Mouse (Mus musculus): ENCODE measurements around the gene Pisd. TPM values are rescaled to one million over a fixed set of nuclear protein-coding genes. Genes with fewer than 3 reads are reported as not detected.
"Not testable (repeated sequence)": the region's sequence is repeated elsewhere in the genome, so short reads cannot be mapped to it uniquely, and the experiment has no call there.

The Pisd gene
- polyA plus RNA-seq, 1 experiment from 2014 or later: 58.8 TPM

- DNase-seq (ENCODE audit: low read depth, low spot score) (no peak), ATAC-seq (no peak)
- in situ Hi-C loops (cut with MboI; ENCODE audit: low pct_unique_long_range_greater_than_20kb): no loop called here
- ChIA-PET POLR2A (no interaction called here), CTCF (no interaction called here)
- H3K27me3 ChIP-seq: no peaks in the 10 kb centered on the region
- no peak for TF ChIP-seq CTCF (IDR thresholded peaks at IDR 0.05)
Measured at GRCm38 (mm10) chr5:32772361-32772760, 13.1 kb downstream of the Pisd start.

DNA sequence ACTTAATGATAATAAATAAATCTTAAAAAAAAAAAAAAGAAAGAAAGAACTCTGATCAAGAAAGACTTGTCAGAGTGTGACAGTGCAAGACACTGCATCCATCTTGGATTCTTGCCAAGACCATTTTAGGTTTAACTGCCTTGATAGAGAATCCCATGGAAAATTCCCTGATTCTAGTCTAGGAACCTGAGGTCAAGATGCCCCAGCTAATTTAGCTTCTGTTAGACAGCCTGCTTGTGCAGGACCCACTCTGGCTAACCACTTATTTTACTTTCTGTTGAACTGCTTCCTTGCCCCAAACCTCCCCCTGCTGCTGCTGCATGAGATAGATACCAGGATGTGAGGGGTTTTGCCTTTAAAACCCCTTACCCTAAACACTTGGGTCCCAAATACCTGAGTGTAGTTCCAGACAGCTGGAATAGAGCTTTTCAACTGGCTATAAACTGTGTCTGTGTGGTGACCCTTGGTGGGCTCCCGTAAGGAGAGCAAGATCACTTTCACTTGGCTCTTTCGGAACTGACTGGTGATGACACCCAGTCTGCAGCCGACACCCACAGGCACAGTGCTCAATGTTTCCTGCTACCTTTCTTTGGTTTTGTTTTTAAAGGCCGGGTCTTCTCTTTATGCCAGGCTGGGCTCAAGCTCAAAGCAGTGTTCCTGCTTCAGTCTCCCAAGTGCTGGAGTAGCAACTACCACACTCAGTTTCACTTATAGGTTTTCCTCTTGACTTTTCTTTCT is 17.6 kb downstream of the Pisd start:
- POLR2A ChIA-PET: interaction anchor here (0.5 to 0.7 kb wide), 2 partner anchors 41 to 295 kb away, joined by 3 to 5 read pairs; no protein-coding TSS in a partner anchor
- no peak for TF ChIP-seq CTCF (IDR thresholded peaks at IDR 0.05)
- in situ Hi-C loops (cut with MboI; ENCODE audit: low pct_unique_long_range_greater_than_20kb): no loop called here
- no peak for ATAC-seq
- DNase-seq (ENCODE audit: low read depth, low spot score): no peak
- CTCF ChIA-PET: no interaction called here
- H3K27me3 ChIP-seq: no peaks in the 10 kb centered on the region

DNA sequence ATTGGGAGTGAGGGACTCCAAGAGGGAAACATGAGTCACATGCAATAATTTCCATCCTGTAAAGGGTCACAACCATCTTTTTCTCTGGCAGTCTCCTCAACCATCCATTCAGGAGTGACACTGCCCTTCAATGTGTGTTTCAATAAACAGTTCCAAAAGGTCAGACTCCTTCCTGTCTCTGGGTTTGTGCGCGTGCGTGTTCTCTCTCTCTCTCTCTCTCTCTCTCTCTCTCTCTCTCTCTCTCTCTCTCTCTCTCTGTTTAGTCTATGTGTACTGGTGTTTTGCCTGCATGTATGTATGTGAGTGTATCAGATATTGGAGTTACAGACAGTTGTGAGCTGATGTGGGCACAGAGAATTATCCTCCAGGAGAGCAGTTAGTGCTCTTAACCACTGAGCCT is 18.4 kb downstream of the Pisd start:
- POLR2A ChIA-PET: interaction anchor here (0.7 kb wide), 1 partner anchor 294 kb away, joined by 5 read pairs; no protein-coding TSS in a partner anchor
- no peak for DNase-seq (ENCODE audit: low read depth, low spot score)
- no peak for TF ChIP-seq CTCF (IDR thresholded peaks at IDR 0.05)
- in situ Hi-C loops (cut with MboI; ENCODE audit: low pct_unique_long_range_greater_than_20kb): no loop called here
- CTCF ChIA-PET: no interaction called here
- no peaks in the 10 kb centered on the region for H3K27me3 ChIP-seq
- no peak for ATAC-seq

DNA sequence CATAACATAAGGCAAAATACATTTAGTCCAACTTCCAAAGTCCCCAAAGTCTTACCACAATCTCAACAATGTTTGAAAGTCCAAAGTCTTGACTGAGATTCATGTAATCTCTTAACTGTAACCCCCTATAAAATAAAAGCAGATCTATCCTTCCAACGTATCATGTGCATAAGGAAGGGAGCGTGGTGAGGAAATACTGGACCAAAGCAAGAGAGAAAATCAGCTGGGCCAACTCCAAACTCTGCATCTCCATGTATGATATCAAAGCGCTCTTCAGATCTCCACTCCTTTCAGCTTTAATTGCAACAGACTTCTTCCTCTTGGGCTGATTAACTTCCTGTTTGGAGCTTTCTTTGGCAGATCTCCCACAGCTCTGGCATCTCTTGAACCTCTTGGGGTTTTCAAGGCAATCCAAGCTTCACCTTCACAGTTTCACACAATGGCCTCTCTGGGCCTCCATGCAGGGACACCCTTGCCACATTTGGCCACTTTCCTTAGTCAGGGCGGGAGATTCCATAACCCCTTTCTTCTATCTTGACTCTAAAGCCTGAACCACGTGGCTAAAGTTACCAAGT is 23.8 kb downstream of the Pisd start:
- DNase-seq (ENCODE audit: low read depth, low spot score) (no peak), ATAC-seq (no peak)
- POLR2A ChIA-PET: no interaction called here
- TF ChIP-seq CTCF (IDR thresholded peaks at IDR 0.05): no peak
- in situ Hi-C loops (cut with MboI; ENCODE audit: low pct_unique_long_range_greater_than_20kb): no loop called here
- CTCF ChIA-PET: interaction anchor here (0.9 to 2.2 kb wide), 2 partner anchors 9 to 47 kb away, joined by 3 to 5 read pairs; no protein-coding TSS in a partner anchor
- no peaks in the 10 kb centered on the region for H3K27me3 ChIP-seq

DNA sequence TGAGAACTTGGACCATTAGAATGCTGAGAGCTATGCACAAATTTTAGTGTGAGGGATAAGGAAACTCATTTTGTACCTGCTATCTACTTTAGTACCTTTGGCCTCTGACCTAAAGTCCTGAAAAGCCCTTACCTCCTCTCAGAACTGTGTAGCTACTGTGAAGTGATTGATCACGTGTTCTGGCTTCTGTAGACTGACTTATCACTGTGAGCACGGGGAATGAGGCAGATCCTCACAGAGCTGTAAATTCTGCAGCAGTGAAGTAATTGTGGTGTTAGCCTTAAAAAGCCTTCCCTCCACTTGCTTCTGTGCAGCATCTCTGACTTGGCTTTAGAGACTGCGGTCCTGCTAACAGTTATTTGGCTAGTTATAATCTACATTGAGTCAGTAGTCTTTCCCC is 24.7 kb downstream of the Pisd start:
- CTCF ChIA-PET: interaction anchor here (1.6 to 2.2 kb wide), 2 partner anchors 13 to 47 kb away, joined by 5 read pairs; no protein-coding TSS in a partner anchor
- in situ Hi-C loops (cut with MboI; ENCODE audit: low pct_unique_long_range_greater_than_20kb): no loop called here
- no peaks in the 10 kb centered on the region for H3K27me3 ChIP-seq
- ATAC-seq: no peak
- DNase-seq (ENCODE audit: low read depth, low spot score): no peak
- no peak for TF ChIP-seq CTCF (IDR thresholded peaks at IDR 0.05)
- POLR2A ChIA-PET: no interaction called here

DNA sequence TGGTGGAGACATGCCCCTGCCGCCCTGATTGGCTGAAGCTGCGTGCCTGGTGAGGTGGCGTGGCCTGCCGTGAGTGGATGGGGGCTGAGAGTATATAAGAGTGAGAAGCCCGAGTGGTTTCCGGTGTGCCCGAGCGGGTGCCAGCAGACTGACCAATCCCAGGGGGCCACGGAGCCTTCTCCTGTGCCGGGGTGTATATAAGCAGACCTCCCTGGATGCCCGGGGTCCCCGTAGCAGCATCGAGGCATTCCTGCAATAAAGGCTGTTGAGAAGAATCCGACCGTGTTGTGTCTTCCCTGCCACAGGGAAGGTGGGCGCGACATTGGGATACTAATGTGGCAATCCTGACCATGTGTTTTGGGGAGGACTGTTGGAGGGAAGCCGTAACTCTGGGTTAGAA is 25.1 kb downstream of the Pisd start:
- H3K27me3 ChIP-seq; in situ Hi-C loops (cut with MboI; ENCODE audit: low pct_unique_long_range_greater_than_20kb); DNase-seq (ENCODE audit: low read depth, low spot score); ATAC-seq; POLR2A ChIA-PET: not testable (repeated sequence)
- CTCF ChIA-PET: interaction anchor here (1.6 to 2.2 kb wide), 2 partner anchors 13 to 46 kb away, joined by 5 read pairs; no protein-coding TSS in a partner anchor

- POLR2A ChIA-PET: no interaction called here
- no peak for TF ChIP-seq CTCF (IDR thresholded peaks at IDR 0.05)
Measured at GRCm38 (mm10) chr5:32759662-32760061, 25.8 kb downstream of the Pisd start.

DNA sequence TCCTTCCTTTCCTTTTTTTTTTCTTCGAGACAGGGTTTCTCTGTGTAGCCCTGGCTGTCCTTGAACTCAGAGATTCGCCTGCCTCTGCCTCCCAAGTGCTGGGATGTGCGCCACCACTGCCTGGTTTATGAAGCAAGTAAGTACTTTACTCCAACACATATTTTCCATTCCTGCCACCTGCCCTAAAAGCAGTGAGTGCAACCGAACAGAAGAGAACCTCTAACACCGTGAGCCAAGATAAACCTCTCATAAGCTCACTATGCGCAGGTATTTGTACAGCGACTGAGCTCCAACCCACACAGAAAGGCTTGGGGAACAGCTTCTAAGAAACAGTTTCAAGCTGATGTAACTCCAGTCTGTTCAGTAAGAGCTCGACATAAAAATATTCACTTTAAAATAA is 29.3 kb downstream of the Pisd start:
- CTCF ChIA-PET: no interaction called here

More at GRCm38 (mm10) chr5:32759662-32760061, 25.8 kb downstream of the Pisd start:
- CTCF ChIA-PET: interaction anchor here (1.2 to 1.6 kb wide), 2 partner anchors 12 to 13 kb away, joined by 4 to 5 read pairs; no protein-coding TSS in a partner anchor
- in situ Hi-C loops (cut with MboI; ENCODE audit: low pct_unique_long_range_greater_than_20kb): no loop called here
- DNase-seq (ENCODE audit: low read depth, low spot score) (no peak), ATAC-seq (no peak)
- no peaks in the 10 kb centered on the region for H3K27me3 ChIP-seq

GRCm38 (mm10) chr5:32751736-32752135 is 33.7 kb downstream of the Pisd start:
- ChIA-PET CTCF (no interaction called here), POLR2A (no interaction called here)
- H3K27me3 ChIP-seq: no peaks in the 10 kb centered on the region
- ATAC-seq (no peak), DNase-seq (ENCODE audit: low read depth, low spot score) (no peak)
- in situ Hi-C loops (cut with MboI; ENCODE audit: low pct_unique_long_range_greater_than_20kb): no loop called here
- TF ChIP-seq CTCF (IDR thresholded peaks at IDR 0.05): no peak

More for the DNA sequence above, 29.3 kb downstream of the Pisd start:
- no peak for TF ChIP-seq CTCF (IDR thresholded peaks at IDR 0.05)
- in situ Hi-C loops (cut with MboI; ENCODE audit: low pct_unique_long_range_greater_than_20kb): no loop called here
- POLR2A ChIA-PET: no interaction called here
- no peak for ATAC-seq
- no peaks in the 10 kb centered on the region for H3K27me3 ChIP-seq
- DNase-seq (ENCODE audit: low read depth, low spot score): no peak

DNA sequence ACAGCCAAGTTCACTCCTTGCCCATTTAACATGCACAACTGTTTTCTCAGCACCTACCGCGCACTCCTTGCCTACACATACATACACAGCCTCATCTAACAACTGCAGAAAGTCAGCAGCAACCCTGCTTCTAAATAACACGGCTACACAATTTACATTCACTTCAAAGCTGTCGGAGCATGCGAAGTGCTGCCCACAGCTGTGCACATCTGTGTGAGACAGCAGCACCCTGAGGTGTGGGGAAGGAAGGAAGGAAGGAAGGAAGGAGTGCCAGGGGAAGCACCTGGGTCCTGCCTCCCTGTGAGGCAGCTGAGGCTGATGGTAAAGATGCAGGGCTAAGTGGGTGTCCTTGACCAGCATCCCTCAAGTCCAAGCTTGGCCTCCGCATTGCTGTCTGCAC is 36.5 kb downstream of the Pisd start:
- TF ChIP-seq CTCF (IDR thresholded peaks at IDR 0.05): no peak

More for the DNA sequence above, 36.5 kb downstream of the Pisd start:
- POLR2A ChIA-PET: no interaction called here
- no peaks in the 10 kb centered on the region for H3K27me3 ChIP-seq
- in situ Hi-C loops (cut with MboI; ENCODE audit: low pct_unique_long_range_greater_than_20kb): no loop called here
- DNase-seq (ENCODE audit: low read depth, low spot score): no peak
- ATAC-seq: no peak
- CTCF ChIA-PET: interaction anchor here (1.5 kb wide), 1 partner anchor 35 kb away, joined by 6 read pairs; no protein-coding TSS in a partner anchor

All from Patski (cell line).